Mouse (Mus musculus) lung, postnatal 0 days (tissue): ENCODE results near the gene Ints1.

Experiments used
- CTCF ChIP-seq: IDR thresholded peaks from 2 replicates; pipeline ENCODE4 v1.5.1; 2016; ENCODE audit warnings: antibody characterized with exemption, mild to moderate bottlenecking
- EP300 ChIP-seq: IDR thresholded peaks from 2 replicates; pipeline ENCODE4 v1.6.1; 2016; ENCODE audit warnings: antibody characterized with exemption, mild to moderate bottlenecking, control low read depth

GRCm38 (mm10) chr5:139776966-139777365, 1.5 kb upstream of the Ints1 start:
- TF ChIP-seq EP300 (no peak), CTCF (no peak)
